Mouse (Mus musculus): ENCODE data around the gene Gm1123.

Gene Gm1123

GRCm38 (mm10) chr9:99035575-99035974 lies at the start of gene Gm1123:
Gene Gm1123, minus strand, starts transcription at chr9:99035715.
- no peak for DNase-seq

- no peak for DNase-seq
Measured at GRCm38 (mm10) chr9:99081718-99082117, 46.2 kb upstream of the Gm1123 start.

- no peak for DNase-seq
Measured at GRCm38 (mm10) chr9:99081308-99081707, 45.8 kb upstream of the Gm1123 start.

GRCm38 (mm10) chr9:99080657-99081056 lies 45.1 kb upstream of the Gm1123 start:
- DNase-seq, result no peak

- no peak for DNase-seq
Measured at GRCm38 (mm10) chr9:99074462-99074861, 38.9 kb upstream of the Gm1123 start.

- DNase-seq, result no peak
Measured at GRCm38 (mm10) chr9:99072538-99072937, 37.0 kb upstream of the Gm1123 start.

- DNase-seq, result no peak
Measured at GRCm38 (mm10) chr9:99065311-99065710, 29.8 kb upstream of the Gm1123 start.

GRCm38 (mm10) chr9:99064216-99064615 lies 28.7 kb upstream of the Gm1123 start:
- no peak for DNase-seq

- DNase-seq, result peak; percentile 88
Measured at GRCm38 (mm10) chr9:99062544-99062943, 27.0 kb upstream of the Gm1123 start.

GRCm38 (mm10) chr9:99057751-99058150 lies 22.2 kb upstream of the Gm1123 start:
- DNase-seq, result no peak

- DNase-seq, result no peak
Measured at GRCm38 (mm10) chr9:99049760-99050159, 14.2 kb upstream of the Gm1123 start.

- no peak for DNase-seq
Measured at GRCm38 (mm10) chr9:99048724-99049250, 13.3 kb upstream of the Gm1123 start.

GRCm38 (mm10) chr9:99044761-99045160 lies 9.2 kb upstream of the Gm1123 start:
- no peak for DNase-seq

- no peak for DNase-seq
Measured at GRCm38 (mm10) chr9:99042641-99043040, 7.1 kb upstream of the Gm1123 start.

- DNase-seq, result no peak
Measured at GRCm38 (mm10) chr9:99041994-99042393, 6.5 kb upstream of the Gm1123 start.

GRCm38 (mm10) chr9:99034111-99034510 lies 1.4 kb downstream of the Gm1123 start:
- DNase-seq, result no peak

GRCm38 (mm10) chr9:99032031-99032430 lies 3.5 kb downstream of the Gm1123 start:
- DNase-seq, result no peak

GRCm38 (mm10) chr9:99021751-99022150 lies 13.8 kb downstream of the Gm1123 start:
- no peak for DNase-seq

GRCm38 (mm10) chr9:99021166-99021565 lies 14.3 kb downstream of the Gm1123 start:
- DNase-seq, result no peak

- DNase-seq, result no peak
Measured at GRCm38 (mm10) chr9:99017679-99018078, 17.8 kb downstream of the Gm1123 start.

GRCm38 (mm10) chr9:99016759-99017158 lies 18.8 kb downstream of the Gm1123 start:
- DNase-seq, result no peak

- no peak for DNase-seq
Measured at GRCm38 (mm10) chr9:99016301-99016700, 19.2 kb downstream of the Gm1123 start.

- DNase-seq, result no peak
Measured at GRCm38 (mm10) chr9:99009898-99010199, 25.7 kb downstream of the Gm1123 start.

GRCm38 (mm10) chr9:99009069-99009897 lies 26.2 kb downstream of the Gm1123 start:
- no peak for DNase-seq

- DNase-seq, result no peak
Measured at GRCm38 (mm10) chr9:99001326-99001725, 34.2 kb downstream of the Gm1123 start.
